Mouse (Mus musculus) left cerebral cortex, postnatal 36 days (tissue): ENCODE results near the gene Lrmp. TPM values are rescaled to one million over a fixed set of nuclear protein-coding genes. Genes with fewer than 3 reads are reported as not detected.
"Not testable (repeated sequence)": the region's sequence is repeated elsewhere in the genome, so short reads cannot be mapped to it uniquely, and the experiment has no call there.

Experiments used
- DNase-seq, 2 experiments: peaks; one replicate each; pipeline ENCODE4 v3.0.0; 2021 to 2022; ENCODE audit warnings: low spot score in 2 of 2, mixed read lengths in 1 of 2
- intact Hi-C: fragments of 180-260 bp; cut with DNase I; formaldehyde crosslinking; loops from one replicate; pipeline ENCODE4 v1.15.1; 2025
- total RNA-seq, 2 experiments: library from RNA; stranded (reverse); gene quantifications; 2 replicates each; pipeline ENCODE4 v1.2.3; 2021

The Lrmp gene
- total RNA-seq, 2 experiments from 2014 or later = 2.0 to 4.3 TPM

- no peak for DNase-seq
- intact Hi-C loops = no loop called here
Measured at GRCm38 (mm10) chr6:145131991-145132390, 16.5 kb downstream of the Lrmp start.

DNA sequence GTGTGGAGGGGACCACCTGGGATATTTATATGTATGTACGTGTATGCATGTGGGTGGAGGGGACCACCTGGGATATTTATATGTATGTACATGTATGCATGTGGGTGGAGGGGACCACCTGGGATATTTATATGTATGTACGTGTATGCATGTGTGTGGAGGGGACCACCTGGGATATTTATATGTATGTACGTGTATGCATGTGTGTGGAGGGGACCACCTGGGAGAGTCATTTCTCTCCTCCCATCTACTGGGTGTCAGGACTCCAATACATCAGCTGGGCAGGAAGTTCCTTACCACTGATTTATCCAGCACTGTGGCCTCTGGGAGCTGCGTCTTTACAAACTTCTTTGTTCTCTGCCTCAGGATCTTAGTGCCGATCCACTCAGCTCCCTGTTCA, 17.5 kb downstream of the Lrmp start:
- DNase-seq, intact Hi-C loops: not testable (repeated sequence)

DNA sequence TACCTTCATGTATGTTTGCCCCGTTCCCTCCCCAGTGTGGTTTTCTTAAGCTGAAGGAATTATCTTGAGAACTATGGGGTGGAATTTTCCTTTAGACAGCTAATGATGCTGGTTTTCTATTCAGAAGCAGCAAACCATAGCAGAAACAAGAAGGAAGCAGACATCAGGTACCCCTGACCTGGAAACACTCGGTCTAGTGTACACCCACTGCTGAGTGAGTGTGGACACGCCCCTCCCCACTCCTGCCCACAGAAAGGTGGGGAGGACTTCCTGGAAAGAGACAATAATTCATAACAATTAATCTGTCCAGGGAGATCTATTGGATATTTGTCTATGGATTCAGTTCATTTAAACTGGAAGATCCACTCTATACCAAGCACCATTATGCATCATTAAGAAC, 19.8 kb downstream of the Lrmp start:
- DNase-seq = no peak

GRCm38 (mm10) chr6:145135804-145136203, 20.4 kb downstream of the Lrmp start:
- no peak for DNase-seq
- intact Hi-C loops = no loop called here

More for the DNA sequence above, 19.8 kb downstream of the Lrmp start:
- intact Hi-C loops = no loop called here

DNA sequence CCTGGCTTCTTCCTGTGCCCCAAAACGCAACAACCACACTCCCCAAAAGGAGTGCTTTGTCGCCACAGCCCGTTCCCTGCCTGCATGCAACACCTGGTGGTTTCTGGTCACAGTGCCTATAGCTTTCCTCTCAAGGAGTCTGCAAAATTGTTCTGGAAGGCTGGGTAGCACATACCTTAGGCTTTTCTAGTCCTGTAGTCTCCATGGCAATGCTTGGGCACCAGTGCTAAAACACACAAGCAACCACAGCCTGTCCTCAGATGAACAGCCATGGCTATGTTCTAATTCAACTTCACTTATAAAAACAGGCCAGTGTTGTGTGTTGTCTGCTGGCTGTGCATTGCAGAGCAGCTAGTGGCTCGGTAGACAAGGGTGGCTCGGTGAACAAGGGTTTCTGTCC, 21.4 kb downstream of the Lrmp start:
- intact Hi-C loops = no loop called here
- DNase-seq = no peak

DNA sequence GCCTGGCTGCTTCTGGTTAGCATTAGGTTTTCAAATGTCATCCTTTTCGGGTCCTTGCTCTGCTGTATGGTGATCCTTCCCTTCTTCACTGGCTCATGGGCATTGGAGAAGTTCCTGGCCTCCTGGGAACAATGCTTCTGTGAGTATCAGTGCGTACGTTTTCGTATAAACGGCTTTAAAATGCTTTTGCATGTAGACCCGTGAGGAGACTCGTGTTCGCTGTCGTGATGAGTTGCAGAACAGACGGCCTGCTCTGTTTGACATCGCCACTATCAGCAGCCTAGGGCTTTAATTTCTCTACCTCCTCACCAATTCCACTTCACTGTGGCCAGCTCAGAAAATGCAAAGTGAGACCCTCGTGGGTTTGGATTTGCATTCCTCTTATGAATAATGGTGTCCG, 23.8 kb downstream of the Lrmp start:
- no peak for DNase-seq
- intact Hi-C loops = no loop called here

DNA sequence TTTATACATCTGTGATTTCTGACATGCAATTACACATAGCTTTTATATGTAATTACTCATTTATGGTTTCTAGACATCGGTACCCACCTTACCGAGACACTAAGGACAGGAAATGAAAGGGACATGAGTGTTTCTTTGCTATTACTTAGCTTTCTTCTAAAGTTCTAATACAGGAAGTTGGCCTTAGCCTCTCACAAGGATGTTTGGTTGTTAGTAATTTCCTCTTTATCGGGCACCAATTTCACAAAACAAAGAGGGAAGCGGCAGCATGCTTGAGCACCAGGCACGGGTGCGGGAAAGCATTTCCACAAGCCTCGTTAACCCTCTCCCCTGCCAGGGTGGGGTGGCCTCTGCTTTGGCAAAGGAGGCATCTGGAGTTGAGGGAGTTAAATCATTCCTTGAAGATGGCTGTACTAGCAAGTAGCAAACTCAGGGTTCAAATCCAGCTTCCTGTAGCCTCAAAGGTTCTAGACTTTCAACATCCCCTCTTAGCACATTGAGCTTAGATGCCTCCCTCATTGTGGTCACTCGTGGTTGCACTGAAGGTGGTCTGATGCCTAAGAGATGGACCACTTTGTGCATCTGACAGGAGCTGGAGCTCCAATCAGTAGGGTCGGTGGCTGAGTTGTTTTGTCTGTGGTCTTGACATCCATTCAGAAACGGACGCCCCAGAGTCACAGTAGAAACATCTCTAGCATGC, 24.5 kb downstream of the Lrmp start:
- no peak for DNase-seq
- intact Hi-C loops = no loop called here

DNA sequence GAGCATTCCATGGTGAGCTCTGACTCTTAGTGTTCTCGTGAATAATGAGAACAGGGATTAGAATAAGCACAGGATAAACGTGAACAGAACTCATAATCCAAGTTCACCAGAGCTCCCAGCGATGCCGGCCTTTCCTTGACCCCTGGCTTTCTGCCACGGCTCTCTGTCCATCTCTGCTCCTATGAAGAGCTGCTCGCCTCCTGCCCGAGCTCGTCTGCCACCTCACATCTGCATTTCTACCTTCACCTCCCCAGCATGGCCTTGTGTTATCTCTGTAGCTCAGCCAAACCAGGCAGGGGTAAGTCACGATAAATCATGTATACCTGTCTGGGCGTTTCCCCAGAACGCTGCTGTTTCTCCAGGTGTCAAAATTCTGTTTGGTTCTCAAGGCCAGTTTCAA, 25.3 kb downstream of the Lrmp start:
- DNase-seq = no peak
- intact Hi-C loops = no loop called here

DNA sequence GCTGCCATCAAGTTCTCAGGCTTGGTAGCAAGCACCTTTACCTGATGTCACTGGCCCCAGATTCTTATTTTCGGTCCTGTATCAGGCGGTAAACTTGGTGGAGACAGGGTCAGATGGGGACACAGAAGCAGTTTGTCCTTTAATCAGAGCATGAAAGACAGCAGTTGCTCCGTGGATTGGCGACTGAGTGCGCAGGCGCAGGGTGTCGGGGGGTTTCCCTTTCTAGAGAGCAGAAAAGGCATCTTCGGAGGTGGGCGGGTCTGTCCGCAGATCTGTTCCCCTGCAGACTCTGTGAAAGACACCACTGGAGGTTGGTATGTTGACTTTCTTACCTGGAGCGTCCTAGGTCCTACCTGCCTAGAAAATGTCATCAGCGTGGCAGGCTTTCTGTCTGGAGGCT, 26.4 kb downstream of the Lrmp start:
- intact Hi-C loops = no loop called here
- DNase-seq = no peak

GRCm38 (mm10) chr6:145145173-145145572, 29.7 kb downstream of the Lrmp start:
- DNase-seq = no peak
- intact Hi-C loops = no loop called here

DNA sequence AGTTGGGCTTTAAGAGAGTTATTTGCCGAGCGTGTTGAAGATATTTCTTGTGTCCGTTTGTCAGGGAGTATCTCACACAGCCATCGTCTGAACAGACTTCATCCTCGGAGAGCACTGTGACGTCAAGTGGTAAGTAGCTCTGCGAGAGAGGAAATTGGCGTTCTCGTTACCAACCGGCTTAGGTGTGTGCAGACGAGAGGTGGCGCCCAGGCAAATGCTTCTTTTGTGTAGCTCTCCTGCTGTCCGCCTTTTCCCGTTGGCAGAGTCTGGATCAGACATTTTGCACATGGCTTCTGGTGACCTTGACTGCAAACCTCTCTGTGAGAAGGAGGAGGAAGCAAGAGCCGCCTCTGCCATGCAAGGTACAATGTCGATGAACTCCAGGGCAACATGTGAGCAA, 32.3 kb downstream of the Lrmp start:
- intact Hi-C loops = no loop called here
- DNase-seq = no peak

DNA sequence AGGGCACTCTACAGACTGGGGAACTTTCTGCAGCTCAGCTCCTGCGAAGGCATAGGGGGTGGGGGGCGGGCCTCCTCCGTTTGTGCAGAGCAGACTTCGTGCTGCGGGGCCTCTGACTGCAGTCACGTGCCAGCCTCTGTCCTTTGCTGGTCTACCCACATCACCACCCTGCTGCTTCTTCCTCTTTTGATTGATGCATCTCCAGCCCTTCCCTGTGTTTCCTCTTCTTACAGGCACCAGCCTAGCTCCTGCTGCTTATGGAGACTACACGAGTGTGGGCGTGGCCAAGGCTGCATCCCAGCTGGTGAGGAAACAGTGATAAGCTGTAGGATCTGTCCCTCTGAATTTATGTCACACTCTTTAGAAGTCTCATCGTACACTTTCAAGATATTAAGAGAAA, 33.6 kb downstream of the Lrmp start:
- intact Hi-C loops = no loop called here
- peak; percentile 10 to 11 for DNase-seq

DNA sequence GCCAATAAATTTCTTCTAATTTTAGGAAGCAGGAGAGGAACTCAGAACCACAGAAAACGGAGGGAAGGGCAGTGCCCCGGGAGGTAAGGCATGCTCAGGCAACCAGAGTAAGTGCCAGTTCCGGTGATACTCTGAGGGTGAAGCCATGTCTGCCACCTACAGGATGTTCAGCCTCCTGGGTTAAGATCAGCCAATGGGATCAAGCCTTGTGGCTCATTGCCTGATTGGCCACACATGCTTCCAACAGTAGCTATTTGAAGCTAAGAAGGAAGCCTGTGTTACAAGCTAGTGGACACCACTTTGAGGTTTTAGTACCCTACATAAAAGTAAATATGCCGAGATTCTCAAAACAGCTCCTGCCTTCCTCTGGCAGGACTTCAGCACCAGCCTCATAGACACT, 43.2 kb downstream of the Lrmp start:
- no peak for DNase-seq

DNA sequence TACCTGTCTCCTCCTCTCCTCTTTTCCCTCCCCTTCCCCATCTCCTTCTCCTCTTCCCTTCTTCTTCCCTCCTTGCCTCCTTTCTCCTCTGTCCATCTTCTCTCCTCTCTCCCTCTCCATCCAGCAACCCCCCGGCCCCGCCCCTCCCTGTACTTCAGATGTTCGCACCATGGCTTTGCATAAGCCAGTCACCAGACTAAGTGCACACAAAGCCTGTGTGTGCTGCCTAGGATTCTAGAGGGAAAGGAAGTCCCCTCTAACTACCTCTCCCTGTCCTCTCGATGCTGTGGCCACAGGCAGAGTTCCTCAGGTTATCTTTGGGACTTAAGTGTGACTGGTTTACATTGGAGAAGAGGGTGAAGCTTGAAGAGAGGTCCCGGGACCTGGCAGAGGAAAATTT, 45.1 kb downstream of the Lrmp start:
- intact Hi-C loops = no loop called here
- DNase-seq = no peak

More for the DNA sequence above, 43.2 kb downstream of the Lrmp start:
- intact Hi-C loops = no loop called here

DNA sequence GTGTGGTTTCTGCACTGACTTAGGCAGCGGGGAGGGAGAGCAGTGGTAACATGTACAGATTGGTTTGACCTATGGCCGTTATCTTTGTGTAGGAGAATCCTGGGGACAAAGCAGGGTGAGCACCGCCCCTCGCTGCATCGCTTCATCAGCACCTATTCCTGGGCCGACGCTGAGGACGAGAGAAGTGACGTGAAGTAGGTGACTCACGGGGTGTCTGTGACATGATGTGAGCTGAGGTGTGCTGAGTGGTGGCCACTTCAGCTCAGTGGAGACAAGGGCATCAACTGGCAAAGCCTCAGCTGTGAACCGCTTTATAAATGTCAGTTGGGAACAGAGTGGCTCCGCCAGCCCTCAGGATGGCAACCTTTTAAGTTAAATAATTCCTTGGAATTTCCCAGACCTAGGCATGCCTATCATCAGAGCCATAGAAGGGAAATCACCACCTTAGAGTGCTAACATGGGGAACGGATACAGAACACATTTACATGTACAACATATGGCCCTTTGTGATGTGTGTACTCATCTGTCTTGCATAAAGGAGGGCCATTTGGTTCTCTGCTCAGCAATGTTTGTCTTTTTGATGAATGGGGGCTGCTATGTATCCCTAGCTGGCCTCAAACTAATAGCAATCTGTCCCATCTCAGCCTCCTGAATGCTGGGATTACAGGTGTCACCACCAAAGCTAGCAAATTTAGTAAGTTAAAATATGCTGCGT, 56.6 kb downstream of the Lrmp start:
- intact Hi-C loops = no loop called here
- no peak for DNase-seq

- intact Hi-C loops = no loop called here
- DNase-seq = no peak
Measured at GRCm38 (mm10) chr6:145173781-145174191, 58.3 kb downstream of the Lrmp start.

DNA sequence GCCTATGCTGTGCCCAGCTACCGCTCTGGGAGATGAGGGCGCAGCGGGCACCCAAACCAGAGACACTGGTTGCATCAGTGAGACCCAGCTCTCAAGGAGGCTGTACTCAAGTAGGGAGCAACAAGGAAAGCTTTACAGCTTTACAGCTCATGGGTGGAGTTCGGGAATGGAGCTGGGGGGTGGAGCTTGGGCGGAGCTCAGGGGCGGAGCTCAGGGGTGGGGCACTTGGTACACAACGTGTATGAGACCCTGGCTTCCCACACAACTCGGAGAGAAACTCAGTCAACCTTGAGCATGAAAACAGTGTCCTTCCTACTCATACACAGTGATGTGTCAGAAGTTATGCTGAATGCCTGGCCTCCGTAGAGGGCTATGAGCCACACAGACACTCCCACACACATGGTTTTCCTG, 60.1 kb downstream of the Lrmp start:
- intact Hi-C loops = no loop called here
- no peak for DNase-seq

GRCm38 (mm10) chr6:145176474-145176873, 61.0 kb downstream of the Lrmp start:
- intact Hi-C loops = no loop called here
- DNase-seq = no peak

DNA sequence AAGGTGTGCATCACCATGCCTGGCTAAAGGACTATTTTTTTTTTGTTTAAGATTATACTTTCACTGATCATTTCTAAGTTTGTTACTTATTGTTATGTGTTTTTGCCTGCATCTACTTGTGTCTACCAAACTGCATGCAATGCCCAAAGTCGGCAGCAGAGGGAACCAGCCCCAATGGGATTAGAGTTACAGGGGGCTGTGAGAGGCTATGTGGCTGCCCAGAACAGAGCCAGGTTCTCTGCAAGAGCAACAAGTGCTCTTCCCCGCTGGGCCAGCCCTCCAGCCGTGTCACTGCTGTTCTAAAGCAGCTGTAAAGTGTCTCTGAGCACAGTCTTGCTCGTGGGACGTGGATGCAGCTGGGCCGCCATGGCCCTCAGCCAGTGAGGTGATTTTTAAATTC, 64.2 kb downstream of the Lrmp start:
- no peak for DNase-seq
- intact Hi-C loops = loop anchor here (10.0 kb wide), 1 partner anchor 155 kb away; no protein-coding TSS in a partner anchor

DNA sequence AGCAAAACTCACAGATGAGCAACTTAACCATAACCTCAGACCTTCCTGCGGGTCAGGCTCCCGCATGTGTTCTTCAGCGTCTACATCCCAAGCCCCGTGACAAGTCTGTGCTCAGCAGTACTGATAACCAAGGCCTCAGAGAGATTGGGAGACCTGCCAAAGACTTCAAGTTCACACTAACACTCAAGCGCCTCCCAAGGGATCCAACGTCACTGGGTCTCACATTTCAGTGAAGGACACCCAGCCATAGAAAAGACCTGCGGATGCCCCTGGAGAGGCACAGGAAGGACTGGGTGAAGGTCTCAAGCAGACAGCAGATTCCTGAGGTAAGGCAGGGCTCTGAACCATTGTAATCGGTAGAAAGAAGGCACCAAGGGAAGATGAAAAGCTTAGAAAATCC, 66.6 kb downstream of the Lrmp start:
- intact Hi-C loops = loop anchor here (10.0 kb wide), 1 partner anchor 157 kb away; no protein-coding TSS in a partner anchor
- no peak for DNase-seq

DNA sequence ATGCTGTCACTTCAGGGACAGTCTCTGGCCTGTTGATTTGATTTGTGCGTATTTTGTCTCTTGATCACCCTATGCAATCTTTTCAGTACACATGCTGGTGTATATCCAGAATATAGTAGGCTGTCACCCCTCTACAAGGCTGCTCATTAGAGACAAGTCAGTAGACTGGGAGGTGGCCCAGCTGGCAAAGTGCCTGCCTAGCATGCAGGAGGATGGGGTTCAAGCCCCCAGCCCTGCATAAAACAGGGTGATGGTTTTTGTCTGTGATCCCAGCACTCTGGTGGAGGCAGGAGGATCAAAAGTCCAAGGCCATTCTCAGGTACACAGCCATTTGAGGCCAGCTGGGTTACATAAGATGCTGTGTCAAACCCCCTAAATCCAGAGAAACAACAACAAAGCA, 70.6 kb downstream of the Lrmp start:
- intact Hi-C loops = loop anchor here (5.0 to 10.0 kb wide), 2 partner anchors 99 to 161 kb away; no protein-coding TSS in a partner anchor
- no peak for DNase-seq
